Mouse (Mus musculus) telencephalon, adult 2 months (tissue): ENCODE results near the gene Srsf1.

Experiments
- DNase-seq: peaks from one replicate; pipeline ENCODE4 v3.0.0-alpha.2; 2011; ENCODE audit warnings: low read depth, low spot score

Gene Srsf1

GRCm38 (mm10) chr11:88071113-88071512 lies 23.9 kb downstream of the Srsf1 start:
- no peak for DNase-seq

DNA sequence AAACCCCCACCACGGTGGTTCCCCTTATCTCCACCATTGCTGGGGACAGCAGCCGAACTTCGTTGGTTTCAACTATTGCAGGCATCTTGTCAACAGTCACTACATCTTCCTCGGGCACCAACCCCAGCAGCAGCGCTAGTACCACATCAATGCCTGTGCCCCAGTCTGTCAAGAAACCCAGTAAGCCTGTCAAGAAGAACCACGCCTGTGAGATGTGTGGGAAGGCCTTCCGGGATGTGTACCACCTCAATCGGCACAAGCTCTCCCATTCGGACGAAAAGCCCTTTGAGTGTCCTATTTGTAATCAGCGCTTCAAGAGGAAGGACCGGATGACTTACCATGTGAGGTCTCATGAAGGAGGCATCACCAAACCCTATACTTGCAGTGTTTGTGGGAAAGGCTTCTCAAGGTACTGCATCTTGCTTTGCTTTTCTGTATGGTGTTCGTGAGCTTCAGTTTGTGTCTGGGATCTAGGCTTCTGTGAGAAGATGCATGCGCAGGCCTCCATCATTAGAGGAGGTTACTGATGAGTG lies 26.2 kb downstream of the Srsf1 start:
- no peak for DNase-seq

DNA sequence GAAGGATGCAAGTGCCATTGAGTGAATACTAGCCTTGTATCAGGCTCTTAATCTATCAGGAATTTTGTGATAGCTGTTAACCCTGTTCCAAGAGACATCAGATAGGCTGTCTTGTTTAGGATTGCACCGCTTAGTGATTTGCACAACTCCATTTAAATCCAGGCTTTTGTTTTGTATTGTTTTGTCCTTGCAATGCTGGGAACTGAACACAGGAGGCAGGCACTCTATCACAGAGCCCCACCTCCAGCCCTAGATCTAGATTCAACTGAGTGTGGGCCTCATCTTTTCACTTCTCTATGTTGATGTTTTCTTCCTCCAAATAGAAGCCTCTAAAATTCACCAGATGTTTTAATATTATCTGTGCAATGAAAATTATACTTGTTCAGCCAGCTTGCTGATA lies 28.5 kb downstream of the Srsf1 start:
- no peak for DNase-seq

GRCm38 (mm10) chr11:88076394-88076793 lies 29.2 kb downstream of the Srsf1 start:
- DNase-seq: peak; percentile 27

DNA sequence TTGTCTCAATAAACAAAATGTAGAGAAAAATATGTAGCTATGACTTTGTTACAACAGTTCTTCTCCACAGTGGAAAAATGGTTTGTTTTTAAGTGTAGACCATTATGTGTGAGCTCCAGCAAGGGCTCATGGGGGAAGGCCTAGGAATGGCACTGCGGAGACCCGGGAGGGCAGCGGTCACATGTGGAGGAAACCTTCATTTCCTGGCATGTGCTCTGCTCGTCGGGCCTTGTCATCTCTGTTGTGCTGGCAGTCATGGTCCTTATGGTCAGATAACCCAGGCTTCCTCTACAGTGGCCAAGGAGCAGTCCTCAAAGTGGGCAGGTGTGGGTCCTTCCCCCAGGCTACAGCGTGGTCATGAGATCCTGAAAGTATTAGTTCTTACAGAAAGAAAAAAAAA lies 36.5 kb downstream of the Srsf1 start:
- no peak for DNase-seq

DNA sequence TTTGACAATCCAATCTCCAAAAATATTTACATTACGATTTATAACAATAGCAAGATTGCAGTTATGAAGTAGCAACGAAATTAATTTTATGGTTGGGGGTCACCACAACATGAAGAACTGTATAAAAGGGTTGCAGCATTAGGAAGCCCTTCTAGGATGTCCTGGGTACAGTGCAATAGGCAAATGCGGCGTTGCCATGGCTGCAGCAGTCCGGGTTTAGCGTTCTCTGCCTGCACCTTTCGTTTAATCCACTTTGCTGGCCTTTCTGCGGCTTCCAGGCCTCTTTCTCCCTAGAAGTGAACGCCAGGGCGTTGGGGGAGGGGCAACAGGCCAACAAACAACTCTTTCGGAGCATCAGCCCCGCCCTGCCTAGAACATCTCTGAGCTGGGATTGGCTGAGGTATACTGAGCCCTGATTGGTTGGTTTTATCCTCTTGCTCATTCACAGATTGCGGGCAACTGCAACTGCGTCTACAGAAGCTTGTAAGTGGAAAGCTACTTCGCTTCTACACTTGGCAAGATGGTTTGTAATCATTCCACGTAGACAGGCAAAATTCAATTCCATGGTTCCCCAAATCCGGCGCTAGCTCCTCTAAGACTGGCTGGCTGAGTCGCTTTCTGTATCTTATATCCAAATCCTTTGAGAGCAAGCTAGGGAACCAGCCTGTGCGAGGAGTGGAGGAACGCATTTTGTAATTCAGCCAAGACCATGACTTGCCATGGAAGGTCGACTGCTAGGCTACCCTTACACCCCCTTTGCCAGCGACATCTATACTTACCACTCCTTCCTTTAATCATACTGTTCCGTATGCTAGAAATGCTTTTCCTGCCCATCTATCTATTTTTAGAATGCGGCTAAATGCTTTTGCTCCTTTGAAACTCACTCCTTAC lies 39.8 kb downstream of the Srsf1 start:
- peak; percentile 95 for DNase-seq

- no peak for DNase-seq
These were observed 42.0 kb downstream of the Srsf1 start for GRCm38 (mm10) chr11:88089150-88089549.

GRCm38 (mm10) chr11:88090293-88090692 lies 43.1 kb downstream of the Srsf1 start:
- DNase-seq: no peak

GRCm38 (mm10) chr11:88091949-88092348 lies 44.8 kb downstream of the Srsf1 start:
- no peak for DNase-seq

GRCm38 (mm10) chr11:88097173-88097572 lies 50.0 kb downstream of the Srsf1 start:
- DNase-seq: no peak

DNA sequence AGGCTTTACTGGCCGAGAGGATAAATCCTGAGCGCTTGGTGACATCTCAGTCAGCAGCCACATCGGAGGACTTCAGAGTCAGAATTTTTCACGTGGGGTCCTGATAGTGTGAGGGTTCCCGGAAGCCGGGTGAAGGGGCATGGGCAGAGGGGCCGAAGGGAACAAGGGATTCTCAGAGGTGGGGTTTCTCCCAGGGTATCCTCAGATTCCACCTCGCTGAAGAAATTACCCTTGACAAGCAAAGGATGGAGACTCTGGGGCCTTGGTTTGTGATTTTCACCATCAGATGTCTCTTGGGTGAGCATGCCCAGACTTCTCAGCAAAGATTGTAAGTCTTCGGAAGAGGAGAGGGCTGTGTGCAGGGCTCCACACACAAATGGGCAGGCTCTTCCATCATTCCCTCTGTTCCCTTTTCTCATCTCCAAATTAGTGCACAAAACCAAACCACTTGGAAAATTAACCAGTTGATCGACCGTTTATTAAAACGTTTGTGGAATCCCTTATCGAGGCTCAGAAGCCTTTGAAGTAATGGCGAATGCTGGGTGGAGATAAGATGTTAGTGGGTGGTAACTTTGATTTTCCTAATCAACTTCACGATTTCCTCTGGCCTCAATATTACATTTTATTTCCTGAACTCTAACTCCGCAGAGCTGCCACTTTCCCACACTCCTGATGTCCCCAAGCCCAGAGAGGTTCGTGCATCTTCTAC lies 51.0 kb downstream of the Srsf1 start, which contains the start of gene Cuedc1:
Gene Cuedc1 (plus strand): TSS at position 38 of the 709 bp plus-strand sequence.
- DNase-seq: no peak

DNA sequence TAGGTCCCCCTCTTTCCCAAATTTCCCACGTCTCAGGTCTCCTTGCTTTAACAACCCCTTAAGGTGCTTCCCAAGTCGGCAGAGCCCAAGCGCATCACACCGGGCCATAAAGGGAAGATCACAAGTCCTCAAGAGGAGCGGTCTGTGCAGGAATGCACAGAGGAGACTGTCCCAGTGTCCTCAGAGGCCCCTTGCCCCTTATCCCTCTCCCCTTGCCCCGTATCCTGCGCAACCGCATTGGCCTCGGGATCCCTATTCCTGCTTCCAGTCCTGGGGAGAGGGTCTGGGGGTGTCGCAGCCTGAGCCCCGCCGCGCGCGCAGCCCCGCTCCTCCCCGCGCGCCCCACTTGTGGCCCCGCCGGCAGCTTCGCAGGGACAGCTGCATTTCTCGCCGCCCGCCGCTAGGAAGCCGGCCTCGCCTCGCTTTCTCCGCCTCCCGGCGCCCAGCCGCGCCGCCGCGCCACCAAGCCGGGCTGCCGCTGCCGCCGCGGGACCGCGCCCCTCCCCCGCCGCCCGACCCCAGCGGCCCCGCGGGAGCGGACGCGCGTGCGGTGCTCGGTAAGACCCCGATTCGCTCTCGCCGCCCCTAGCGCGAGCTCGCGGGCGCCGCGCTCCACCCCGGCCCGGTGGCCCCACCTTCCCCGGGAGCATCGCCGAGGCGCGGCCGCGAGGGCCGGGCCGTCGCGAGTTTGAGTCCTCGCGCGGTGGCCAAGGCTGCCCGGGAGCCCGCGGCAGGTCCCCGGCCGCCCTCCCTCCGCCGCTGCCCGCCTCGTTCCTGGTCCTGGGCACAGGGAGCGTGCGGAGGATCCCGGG lies 51.8 kb downstream of the Srsf1 start:
- DNase-seq: no peak

- DNase-seq: no peak
These were observed 52.4 kb downstream of the Srsf1 start for GRCm38 (mm10) chr11:88099599-88100023.

DNA sequence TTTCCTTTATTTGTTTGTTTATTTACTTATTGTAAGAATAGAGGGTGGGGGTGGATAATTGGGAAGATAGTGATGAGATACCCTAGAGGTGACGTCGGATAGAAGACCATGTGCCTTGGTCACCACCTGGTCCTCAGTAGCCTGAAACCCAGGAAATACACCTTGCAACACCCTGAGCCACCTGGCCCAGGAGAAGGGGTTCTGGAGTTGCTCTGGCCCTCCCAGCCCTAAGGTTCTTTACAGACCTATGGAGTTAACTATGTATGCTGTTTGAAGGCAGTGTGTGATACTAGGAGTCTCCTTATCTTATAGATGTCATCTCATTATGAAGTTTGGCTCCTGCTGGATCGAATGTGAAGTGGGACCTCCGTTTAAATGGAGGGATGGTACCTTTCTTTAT lies 53.0 kb downstream of the Srsf1 start:
- no peak for DNase-seq
